Mouse (Mus musculus) common myeloid progenitor, adult 5-6 weeks (primary cell): Measurements from ENCODE around the gene Hpn. TPM values are rescaled to one million over a fixed set of nuclear protein-coding genes. Genes with fewer than 3 reads are reported as not detected.
A peak's percentile ranks its signal among the peaks of the same experiment; 100 is the strongest.

Experiments
- ATAC-seq: replicated peaks from 2 replicates; pipeline ENCODE4 v1.8.0; 2016; ENCODE audit warnings: low read depth, mild to moderate bottlenecking, moderate TSS enrichment, inconsistent platforms; ENCODE audit not compliant: poor library complexity, severe bottlenecking
- total RNA-seq: library from RNA; stranded (forward); fragments of 200-1000, 187-1606 nt; gene quantifications from 2 replicates; pipeline ENCODE4 v1.2.3, GENCODE M21; 2017

The Hpn gene
- total RNA-seq, 1 experiment from 2014 or later = 13.4 TPM

DNA sequence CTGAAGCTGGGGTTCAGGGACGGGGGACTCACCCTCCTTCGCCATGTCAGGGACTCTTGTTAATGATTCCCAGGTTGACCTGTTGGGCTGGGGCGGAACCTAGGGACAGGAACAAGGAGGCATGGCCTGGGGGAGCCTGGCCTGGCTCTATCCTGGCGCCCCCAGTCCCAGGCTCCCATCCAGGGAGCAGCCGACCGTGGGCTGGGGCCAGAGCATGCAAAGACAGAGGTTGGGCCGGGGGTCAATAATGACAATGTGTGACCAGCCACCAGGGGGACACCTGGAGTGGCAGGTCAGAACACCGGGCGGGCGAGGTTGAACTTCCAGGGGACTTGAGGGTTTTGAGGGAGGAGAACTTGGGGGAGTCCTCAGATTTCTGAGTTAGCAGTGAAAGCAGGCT lies 444 bp downstream of the Hpn start:
- ATAC-seq = no peak

DNA sequence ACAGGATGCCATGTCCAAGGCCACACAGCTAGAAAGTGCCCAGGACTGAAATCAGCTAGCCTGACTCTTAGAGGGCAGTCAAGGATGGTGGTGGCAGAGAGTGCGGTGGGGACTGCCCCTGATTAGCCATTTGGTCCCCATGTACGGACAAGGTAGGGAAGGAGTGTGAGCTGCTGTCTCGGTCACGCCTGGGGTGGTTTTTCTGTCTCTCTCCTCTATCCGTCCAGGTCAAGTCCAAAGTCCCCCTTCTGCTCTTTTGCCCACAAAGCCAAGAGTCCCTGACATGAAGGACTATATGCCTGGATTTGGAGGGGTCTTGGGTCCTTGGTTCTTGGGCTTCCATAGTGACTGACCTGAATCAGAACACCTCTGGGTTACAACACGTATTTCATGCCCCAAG lies 1.3 kb downstream of the Hpn start:
- ATAC-seq = no peak

DNA sequence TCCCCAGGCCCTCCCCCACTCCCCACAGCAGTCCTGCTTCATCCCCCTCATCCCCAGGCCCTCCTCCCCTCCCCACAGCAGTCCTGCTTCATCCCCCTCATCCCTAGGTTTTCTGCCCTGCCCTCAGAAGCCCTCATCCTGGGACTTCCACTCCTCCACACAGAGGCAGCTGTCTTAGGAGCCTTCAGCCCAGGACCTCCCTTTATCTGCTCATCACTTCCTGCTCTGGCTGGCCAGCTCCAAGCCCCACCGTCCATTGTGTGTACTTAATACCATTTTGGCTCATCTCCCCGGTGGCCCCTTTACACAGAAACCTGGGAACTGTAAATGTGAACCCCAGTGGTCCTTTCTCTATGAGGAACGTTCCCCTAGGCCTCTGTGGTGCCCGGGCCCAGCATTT lies 3.1 kb downstream of the Hpn start:
- ATAC-seq = no peak

DNA sequence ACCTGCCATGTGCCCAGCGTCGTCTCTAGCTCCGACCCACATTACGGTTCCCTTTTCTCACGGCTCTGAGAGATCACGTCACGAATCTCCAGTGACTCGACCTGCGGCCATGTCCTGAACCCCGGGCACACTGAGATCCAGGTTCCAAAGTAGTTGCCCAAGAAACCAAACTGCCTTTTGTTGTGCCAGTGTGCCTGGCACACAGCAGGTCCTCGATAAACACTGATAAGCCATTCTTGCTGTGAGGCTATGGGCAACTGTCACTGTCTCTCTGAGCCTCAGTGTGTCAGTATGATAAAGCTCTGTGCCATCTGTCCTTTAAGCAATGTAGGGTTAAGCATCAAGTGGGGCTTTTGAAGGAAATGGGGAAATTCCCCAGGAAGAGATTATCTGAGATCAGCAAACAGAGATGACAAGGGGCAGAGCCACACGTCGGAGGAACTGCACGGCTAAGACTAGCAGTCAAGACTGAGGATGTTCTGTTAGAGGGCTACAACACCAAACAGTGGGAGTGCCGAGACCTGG lies 4.2 kb downstream of the Hpn start:
- ATAC-seq = peak; percentile 51

DNA sequence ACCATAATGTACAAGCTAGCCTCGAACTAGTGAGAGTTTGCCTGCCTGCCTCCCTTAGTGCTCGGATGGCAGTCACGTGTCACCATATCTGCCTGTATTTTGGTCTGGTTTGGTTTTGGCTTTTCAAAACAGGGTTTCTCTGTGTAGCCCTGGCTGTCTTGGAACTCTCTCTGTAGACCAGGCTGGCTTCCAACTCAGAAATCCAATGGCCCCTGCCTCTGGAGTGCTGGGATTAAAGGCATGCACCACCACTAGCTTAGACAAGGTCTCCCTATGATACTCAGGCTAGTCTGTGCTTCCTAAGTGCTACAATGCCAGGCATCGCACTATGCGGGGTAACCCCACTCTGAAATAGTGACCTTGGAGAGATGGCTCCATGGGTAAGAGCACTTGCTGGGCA lies 5.3 kb downstream of the Hpn start:
- ATAC-seq = no peak

DNA sequence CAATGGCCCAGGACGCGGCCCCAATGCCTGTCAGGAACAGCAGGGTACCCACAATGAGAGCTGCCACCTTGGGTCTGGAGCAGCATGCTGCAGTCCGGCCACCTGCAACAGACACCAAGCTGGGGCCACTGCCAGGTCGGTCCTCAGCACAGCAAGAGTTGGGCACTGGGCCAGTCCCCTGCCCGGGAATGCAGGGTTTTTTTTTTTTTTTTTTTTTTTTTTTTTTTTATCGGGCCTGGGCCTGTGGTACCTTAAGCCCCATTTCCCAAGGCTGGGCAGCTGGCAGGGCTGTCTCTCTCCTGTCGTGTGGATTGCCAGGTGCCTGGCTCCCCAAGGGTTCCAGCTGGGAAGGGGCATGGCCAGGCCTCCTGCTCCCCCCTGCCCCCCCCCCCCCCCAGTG lies 6.0 kb downstream of the Hpn start:
- ATAC-seq = no peak

DNA sequence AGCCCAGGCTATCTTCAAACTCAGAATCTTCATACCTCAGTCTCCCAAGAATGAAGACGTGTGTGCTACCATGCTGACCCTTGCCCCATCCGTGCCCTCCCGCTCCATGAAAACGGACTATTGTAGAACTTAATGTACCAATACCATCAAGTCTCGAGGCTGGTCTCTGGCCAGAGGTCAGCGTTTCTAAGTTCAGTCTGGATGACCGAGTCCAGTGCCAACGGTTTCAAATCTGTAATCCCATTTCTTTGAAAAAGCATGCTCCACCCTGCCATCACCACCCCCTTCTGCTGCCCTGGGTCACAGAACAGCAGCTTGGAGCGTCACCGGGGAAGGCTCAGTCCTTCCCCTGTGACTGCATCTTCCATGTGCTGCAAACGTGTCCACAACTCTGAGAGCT lies 7.3 kb downstream of the Hpn start:
- no peak for ATAC-seq

DNA sequence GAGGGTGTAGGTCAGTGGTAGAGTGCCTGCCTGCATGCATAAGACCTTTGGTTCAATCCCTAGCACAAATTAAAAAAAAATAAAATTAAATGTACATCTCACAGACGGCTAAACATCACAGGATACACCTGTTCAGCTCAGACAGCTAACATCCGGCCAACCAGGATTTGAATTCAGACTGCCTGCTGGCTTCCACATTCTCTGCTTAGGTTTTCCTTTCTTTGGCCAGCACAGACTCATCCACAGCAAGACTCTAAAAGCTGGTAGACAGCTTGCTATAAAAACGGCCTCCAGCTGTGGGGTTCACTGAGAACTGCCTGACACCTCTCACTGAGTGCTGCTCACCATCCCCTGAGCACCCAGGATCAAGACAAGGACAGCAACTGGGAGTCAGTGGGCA lies 8.9 kb downstream of the Hpn start:
- ATAC-seq = no peak

DNA sequence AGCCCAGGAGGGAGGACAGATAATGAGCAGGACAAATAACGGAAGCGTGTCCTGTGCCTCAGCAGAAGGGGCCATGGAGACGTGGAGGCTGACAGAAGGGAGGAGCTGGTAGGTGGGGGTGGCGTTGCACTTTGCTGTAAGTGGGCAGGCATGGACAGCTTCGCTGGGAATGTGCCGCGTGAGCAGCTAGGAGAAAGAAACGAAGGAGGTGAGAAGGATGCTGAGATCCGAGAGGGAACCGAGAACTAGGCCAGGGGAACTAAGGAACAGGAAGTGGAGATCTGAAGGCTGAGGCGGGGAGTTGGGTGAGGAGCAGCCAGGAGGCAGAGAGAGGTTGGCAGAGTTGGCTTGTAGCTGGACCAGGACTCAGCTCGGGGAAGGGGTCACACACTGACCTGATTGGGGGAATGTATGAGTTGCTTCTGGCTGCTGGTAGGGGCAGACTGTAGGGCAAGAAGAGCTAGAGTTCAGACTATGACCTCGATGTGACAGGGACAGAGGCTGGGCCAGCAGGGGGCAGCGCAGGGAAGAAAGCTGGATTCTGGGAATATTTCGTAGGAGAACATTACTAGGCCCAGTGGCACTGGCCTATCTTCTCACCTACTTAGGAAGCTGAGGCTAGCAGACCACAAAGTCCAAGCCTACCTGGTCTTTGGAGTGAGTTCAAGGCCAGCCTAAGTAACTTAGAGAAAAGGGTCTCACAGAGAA lies 9.9 kb downstream of the Hpn start:
- peak; percentile 48 for ATAC-seq

DNA sequence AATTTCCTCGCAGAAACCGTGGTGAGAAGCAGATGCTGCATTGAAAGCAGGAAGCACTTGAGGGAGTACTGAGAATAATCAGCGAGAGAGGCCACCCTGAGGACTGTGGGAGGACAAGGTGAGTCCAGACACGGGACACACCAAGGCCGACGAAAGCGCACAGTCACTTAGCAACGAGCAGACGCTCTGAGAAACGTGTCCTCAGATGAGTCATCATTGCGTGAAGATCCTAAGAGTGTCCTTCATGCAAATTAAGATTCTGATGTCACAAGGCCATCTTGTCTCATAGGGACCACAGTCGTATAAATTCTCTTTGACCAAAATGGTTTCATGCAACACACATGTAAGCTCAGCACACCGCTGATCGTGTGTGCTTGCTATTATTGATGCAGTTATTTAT lies 14.3 kb downstream of the Hpn start:
- ATAC-seq = no peak

DNA sequence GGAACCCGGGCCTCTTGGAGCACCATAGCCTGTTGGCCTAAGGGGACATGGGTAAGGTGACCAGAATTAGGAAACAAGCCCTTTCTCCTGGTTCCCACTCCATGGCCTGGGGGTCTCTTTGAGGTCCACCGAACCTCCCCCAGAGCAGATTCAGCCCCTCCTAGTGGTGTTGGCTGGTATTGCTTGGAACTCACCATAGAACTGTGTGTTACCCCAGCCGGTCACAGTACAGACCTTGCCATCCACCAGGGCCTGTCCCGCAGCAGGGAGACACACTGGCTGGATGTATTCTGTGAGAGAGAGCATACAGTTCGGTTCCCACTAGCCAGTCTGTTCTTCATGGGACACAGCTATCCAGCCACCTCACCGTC lies 15.5 kb downstream of the Hpn start:
- no peak for ATAC-seq

DNA sequence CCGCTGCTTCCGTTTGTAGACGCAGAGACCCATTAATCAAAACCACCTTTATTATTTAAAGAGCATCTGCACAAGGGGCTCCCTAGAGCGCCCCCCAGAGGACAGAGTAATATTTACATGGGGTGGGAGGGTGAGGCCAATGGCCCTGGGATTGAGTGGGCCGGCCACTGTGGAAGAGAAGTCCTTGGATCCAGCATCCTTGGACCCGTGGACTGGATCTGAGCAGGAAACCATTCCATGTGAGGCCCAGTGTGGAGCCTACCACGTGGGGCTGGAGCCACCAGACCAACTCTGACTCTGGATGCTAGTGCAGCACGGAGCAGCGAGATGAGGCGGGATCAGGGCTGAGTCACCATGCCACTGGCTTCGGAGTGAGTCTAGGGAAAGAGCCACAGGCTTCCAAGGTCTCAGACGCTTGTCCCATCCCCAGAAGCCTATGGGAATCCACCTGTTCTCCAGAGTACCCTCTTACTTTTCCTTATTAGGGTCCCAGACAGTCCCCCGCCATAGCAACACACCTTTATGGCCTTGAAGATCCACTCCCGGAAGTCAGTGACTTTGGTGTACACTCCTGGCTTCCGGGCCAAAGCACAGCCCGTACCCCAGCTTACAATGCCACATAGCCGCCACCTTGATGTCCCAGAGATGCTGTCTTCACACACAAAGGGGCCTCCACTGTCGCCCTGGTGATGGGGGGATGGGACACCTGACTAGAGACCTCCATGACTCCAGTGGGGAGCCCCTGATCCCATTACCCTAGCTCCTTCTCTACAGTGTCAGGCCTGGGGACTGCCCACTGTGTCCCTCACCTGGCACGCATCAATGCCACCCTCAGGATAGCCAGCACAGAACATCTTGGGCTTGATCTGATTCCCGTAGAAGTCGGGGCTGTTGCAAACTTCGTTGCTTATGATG lies 16.1 kb downstream of the Hpn start:
- ATAC-seq = no peak

DNA sequence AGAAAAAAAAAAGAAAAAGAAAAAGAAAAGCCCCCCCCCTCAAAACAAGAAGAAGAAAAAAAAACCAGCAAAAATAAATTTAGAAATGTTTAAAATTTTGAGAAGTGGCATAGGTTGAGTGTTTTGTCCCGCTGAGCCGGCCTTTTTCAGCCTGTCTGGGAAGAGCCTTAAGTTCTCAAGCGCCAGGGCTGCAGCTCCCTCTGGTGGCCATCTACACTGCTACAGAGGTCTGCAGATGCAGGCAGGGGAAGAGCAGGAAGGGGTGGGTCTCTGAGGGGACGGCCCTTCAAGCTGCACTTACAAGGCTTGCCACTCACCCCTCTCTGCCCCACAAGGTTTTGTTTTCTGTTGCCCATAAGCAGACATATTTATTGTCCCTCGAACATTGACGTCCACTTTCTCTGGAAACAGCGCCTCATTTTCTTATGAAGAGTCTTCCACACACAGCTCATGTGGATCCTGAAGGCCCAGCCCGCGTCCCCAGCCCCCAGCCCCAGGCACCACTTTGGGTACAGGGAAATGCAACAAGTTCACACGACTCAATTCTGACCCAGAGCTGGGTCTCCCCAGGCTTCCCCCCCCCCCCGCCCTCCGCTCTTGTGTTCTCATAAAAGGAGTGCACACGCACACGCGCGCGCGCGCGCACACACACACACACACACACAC lies 17.4 kb downstream of the Hpn start:
- peak; percentile 94 for ATAC-seq

DNA sequence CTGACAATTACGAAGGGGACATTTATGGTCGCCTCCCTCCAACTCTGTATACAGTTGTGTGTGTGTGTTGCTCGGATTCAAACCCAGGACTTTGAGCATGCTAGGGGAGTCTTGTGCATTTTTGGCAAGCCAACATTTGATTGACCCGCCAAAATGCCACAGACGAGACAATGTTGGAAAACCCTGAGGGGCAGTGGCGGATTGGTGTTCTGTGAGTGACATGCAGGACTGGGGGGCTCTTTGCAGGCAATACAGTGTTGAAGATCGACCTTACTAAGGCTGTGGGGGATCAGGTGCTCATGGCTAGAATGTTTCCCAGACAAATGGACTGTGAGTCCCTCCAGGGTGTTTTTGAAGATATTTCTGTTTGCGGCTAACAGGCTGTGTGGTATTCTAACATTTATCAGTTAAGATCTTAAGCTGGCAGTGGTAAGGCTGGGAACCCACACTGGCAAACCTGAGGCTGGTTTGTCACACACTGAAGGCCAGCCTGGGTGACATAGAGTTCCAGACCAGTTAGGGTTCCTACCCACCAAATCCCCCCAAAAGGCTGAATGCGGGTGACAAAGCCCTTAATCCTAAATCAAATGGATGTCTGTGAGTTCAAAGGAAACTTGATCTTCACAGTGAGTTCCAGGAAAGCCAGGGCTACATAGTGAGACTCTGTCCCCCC lies 18.1 kb downstream of the Hpn start:
- peak; percentile 22; the same call in 1 of the 2 replicates for ATAC-seq

DNA sequence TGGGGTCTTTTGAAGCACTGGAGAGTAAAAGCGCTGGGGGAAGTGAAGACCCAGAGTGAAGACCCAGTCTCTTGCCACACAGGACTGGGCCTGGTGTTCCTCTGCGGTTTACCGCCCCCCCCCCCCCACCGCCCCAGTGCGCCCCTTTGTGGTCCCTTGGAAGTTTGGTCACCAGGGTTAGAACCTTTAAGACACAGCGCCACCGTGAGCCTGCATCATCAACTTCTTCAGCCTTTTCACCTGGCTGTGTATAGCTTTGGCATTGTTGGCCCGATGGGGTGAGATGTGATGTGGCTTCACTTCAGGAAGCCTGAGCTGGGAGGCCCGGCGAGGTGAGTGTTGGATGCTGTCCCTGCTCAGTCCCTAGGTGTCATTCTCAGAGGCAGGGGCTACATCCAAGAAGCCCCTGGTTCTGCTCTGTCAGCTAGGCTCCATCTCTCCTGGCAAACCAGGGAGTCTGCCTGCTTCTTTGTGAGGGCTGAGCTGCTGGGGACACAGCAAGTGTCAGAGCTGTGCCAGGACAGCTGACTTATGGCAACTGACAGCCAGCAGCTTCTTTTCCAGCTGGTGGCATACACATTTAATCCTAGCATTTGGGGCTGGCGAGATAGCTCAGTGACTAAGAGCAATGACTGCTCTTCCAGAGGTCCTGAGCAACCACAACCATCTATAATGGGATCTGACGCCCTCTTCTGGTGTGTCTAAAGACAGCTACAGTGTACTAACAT lies 20.2 kb downstream of the Hpn start:
- no peak for ATAC-seq

DNA sequence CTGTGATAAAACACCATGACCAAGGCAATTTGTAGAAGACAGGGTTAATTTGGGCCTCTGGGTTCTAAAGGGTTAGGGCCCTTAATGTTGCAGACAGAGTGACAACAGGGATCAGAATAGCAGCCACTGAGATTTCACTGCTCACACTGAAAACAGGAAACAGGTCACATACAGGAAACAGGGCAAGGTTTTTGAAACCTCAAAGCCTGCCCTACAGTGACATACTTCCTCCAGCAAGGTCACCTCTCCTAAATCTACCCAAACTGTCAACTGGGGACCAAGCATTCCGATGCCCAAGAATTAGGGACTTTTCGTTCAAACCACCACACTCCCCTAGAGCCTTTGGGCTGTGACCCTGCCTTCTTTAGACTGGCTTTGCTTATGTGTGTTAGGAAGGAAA lies 25.4 kb downstream of the Hpn start:
- ATAC-seq = peak; percentile 89

DNA sequence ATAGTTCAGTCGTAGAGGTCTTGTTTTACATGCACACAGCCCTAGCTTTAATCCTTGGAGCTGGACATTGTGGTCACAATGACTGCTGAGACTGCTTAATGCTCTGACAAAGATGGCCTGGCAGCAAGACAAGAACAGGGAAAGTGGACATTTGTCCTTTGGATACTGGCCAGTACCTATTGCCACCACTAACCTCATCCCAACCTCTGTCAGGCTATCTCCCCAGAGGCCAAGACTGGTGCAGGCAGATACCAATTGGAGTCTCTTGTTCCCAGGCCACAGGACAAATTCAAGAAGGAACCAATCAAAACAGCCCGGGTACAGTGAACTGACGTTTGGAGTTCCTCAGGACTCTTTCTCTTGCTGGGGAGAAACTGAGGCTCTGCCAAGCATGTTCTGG lies 26.9 kb downstream of the Hpn start:
- ATAC-seq = no peak

DNA sequence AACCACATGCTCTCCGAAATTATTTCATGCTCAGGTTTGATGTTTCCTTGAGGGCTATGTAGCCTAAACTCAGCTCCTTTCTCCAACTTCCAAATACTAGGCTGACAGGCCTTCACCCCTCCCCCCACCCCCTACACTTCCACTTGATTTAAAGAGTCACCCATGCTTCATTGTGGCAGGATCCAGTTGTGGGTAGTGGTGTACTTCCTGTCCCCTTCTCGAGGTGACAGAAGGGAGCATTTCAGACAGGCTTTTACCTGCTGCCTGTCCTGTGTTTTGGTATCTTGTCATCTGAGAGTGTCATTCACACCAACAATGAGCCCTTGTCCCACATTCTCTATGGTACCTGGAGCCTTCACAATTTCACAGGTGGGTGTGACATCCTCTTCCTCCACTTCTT lies 27.8 kb downstream of the Hpn start:
- no peak for ATAC-seq

DNA sequence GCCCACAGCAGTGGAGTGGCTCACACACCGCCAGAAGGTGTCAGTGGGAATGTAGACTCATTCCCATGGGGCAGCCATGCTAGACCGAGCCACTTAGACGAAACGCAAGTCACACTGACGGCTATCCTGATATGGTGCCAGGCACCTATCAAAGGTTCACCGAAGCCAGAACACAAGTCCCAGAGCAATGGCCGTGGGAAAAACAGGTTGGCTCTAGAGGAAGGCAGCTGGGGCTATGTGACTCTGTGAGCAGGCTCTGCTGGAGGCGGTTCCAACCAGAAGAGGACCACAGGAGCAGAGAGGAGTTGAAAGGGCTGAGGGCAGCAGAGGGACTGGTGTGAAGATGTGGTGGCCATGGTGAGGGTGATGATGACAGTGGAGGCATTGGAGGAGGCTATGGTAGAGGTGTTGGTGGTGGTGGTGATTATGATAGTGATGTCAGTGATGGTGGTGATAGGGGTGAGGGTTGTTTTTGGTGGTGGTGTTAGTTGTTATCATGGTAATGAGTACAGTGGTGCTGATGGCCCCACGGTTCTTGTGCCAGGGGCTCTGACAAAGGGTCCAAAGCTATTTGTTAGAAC lies 28.8 kb downstream of the Hpn start:
- ATAC-seq = no peak
